Mouse (Mus musculus): ENCODE results near the gene Specc1l. TPM values are rescaled to one million over a fixed set of nuclear protein-coding genes. Genes with fewer than 3 reads are reported as not detected.

The Specc1l gene
- total RNA-seq, 4 experiments from 2014 or later, result 41.3 to 50.8 (median 42.7) TPM

DNA sequence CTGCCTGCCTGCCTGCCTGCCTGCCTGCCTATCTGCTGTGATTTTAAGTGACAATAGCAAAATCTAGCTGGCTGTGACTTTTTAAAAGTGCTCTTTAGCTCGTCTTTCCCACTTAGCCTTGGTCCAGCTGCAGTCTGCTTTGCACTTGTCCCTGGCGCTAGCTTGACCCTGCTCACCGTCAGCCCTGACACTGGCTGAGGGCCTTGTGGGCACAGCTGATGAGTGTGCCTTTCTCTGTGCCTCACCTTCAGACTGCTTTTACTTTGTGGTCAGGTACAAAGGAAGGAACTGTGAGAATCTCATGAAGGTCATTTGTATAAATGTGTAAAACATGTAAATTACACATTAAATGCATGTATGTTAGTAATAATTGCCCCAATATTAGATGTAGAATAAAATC, 12.3 kb downstream of the Specc1l start:
- no peak for DNase-seq (ENCODE audit: low spot score in 2 of 2)

DNA sequence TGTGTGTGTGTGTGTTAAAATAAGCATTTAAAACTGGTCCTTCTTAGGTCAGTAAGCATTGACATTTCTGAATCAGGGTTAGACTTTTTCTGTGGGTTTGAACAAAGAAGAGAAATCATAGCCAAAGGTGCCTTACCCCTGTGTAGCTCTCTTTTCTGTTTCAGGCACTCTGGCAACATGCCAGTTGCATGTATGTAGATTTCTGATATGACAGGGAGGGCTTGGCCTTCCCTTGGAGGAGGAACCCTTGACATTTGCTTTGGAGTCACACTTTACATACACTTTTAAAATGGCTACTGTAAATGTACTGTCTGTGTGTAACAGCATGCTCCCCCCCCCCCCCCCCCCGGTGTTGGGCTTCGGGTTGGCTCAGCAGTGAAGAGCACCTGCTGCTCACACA, 12.8 kb downstream of the Specc1l start:
- no peak for DNase-seq (ENCODE audit: low spot score in 2 of 2)

DNA sequence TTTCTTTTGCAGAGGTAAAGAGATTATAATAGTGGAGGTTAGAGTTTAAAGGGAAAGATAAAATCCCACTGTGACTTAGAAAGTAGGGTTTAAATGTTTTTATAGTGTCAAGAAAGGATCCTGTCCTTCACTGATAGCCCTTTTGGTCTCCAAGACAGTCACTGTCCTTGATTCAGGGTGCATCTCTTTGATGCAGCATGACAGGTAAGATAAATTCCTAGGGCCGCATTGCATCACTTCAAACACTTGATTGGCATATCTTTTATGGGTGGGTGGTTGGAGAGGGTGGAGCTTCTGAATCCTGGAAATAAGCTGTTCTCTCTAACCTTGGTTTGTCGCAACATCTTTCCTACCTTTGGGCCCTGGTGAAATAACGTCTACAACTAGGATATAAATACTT, 15.5 kb downstream of the Specc1l start:
- DNase-seq (ENCODE audit: low spot score in 2 of 2), result no peak

DNA sequence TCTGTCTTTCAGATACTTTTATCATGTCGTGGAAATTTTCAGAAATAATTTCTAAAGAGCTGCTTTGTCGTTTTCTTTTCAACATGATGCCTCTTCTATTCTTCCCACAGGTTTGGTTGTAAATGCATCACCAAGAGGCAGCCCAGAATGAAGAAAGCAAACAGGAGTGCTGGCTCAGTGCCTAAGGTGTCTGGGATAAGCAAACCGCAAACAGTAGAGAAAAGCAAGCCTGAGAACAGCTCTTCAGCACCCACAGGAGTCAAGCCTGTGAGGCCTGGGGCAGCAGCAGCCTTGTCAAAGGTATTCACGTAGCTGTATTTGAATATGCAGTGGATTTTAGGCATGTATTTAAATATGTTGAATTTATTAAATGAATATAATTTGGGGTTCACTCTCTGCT, 18.7 kb downstream of the Specc1l start:
- DNase-seq (ENCODE audit: low spot score in 2 of 2), result no peak

DNA sequence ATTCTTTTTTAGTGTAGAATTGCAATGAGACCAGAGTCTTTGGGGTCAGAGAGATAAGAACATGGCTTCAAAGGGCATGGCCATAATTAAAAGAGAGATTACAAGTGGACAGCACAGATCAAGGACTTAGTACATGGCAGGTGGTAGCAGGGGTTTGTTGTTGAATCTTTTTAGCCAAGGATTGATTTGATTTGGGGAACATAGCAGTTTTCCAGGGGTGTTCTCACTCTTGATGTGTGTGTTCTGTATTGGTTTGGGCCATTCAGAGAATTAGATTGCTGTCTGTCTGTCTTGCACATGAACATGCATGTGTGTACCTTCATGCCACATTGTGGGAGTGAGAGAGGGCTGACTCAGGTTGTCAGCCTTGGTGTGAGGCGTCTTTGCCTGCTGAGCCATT, 20.0 kb downstream of the Specc1l start:
- DNase-seq (ENCODE audit: low spot score in 2 of 2), result no peak

DNA sequence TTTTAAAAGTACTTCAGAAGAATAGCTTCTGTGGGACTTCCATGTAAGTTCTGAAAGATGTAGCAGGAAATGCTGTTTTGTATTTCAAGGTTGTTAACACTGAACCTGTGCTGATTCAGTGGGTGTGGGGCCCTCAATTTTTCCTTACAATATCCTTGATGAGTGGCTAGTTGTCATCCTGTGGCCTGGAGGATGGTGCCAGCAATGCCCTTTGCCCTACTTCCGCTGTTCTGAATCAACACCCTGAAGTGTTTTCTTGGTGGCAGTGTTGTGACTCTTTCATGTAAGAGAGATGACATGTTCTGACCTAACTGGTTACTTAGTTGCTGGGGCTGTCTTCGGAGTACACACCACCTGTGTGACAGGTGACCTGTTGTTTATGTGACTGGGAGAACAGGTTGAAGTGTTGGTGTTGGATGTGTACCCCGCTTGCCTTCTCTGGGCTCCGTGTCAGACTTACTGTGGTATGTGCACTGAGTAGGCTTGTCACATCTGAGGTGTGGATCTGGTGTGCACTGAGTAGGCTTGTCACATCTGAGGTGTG, 20.8 kb downstream of the Specc1l start:
- DNase-seq (ENCODE audit: low spot score in 2 of 2), result no peak

DNA sequence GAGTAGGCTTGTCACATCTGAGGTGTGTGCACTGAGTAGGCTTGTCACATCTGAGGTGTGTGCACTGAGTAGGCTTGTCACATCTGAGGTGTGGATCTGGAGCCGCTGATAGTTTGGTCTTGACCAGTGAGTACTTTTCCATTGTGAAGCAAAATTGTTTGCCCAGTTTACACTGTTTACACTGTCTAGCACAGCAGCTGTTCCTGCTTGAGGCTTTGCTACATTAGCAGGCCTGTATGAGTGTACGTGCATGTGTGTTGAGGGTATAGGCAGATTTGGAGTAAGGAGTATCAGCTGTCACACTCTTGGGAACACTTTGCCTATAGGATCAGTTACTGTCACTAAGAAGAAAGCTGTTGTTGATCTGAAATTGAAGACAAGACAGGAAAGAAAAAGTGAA, 21.6 kb downstream of the Specc1l start:
- DNase-seq (ENCODE audit: low spot score in 2 of 2), result no peak

DNA sequence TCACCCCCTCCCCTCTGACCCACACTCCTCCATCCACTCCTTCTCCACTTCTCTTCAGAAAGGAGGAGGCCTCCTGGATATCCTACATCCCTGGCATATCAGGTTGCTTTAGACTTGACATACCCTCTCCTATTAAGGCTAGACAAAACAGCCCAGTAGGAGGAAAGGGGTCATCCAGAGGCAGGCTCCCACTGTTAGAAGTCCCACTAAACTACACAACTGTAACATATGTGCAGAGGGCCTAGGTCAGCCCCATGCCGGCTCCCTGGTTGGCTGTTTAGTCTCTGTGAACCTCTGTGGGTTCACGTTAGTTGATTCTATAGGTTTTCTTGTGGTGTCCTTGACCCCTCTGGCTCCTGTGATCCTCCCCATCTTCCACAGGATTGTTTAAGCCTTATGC, 23.9 kb downstream of the Specc1l start:
- DNase-seq (ENCODE audit: low spot score in 2 of 2), result no peak

DNA sequence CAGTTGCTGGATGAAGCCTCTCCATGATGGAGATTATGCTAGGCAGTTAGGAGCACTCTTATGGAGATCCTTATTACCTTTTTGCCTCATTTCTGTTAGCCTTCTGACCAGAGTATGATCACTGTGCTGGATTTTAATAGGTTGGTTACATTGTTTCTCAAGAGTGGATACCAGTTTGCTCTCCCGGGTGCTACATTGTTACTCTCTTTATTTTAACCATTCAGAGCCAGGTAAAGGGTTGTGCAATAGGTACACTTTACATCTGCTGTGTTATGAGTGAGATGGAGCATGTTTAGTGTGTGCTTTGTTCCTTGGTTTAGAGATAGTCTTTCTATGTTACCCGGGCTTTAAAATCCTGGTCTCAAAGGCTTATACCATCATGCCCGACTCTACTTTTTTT, 24.3 kb downstream of the Specc1l start:
- DNase-seq (ENCODE audit: low spot score in 2 of 2), result no peak

DNA sequence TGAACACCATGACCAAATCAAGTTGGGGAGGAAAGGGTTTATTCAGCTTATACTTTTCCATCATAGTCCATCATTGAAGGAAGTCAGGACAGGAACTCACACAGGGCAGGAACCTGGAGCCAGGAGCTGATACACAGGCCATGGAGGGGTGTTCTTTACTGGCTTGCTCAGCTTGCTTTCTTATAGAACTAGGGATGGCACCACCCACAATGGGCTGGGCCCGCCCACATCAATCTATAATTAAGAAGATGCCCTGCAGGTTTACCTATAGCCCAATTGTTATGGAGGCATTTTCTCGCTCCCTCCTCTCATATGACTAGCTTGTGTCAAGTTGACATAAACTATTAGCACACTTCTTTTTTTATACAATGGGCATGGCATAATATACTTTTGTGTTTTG, 25.3 kb downstream of the Specc1l start:
- DNase-seq (ENCODE audit: low spot score in 2 of 2), result no peak

DNA sequence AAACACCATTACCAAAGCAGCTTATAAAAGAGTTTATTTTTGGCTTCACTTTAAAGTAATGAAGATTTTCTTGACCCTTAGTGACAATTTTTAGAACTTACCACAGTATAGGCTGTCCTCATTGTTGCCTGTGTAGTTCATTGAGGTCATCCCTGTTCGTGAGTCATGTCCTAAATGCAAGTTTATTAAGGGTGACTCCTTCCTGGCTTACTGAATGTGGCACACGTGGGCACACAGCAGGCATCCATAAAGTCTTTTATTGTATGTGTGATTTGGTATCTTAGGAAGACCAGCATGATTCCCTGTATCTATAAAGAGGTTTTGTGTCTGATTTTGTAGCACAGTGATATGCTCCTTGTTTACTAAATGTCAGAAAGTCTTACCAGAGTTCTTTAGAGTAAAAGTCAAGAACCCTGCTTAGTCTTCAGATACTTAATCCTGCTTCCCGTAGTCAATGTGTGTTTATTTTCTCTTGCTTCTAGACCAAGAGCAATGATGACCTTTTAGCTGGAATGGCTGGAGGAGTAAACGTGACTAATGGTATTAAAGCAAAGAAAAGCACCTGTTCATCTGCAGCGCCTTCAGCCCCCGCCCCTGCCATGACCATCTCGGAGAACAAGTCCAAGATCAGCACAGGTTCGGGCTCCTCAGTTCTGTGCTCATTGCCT, 28.8 kb downstream of the Specc1l start:
- no peak for DNase-seq (ENCODE audit: low spot score in 2 of 2)

DNA sequence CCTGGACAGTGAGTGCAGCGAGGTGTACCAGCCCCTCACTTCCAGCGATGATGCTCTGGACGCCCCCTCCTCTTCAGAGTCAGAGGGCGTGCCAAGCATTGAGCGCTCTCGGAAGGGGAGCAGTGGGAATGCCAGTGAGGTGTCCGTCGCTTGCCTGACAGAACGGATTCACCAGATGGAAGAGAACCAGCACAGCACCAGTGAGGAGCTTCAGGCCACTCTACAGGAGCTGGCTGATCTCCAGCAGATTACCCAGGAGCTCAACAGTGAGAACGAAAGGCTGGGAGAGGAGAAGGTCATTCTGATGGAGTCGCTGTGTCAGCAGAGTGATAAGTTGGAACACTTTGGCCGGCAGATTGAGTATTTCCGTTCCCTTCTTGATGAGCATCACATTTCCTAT, 33.9 kb downstream of the Specc1l start:
- DNase-seq (ENCODE audit: low spot score in 2 of 2), result no peak

DNA sequence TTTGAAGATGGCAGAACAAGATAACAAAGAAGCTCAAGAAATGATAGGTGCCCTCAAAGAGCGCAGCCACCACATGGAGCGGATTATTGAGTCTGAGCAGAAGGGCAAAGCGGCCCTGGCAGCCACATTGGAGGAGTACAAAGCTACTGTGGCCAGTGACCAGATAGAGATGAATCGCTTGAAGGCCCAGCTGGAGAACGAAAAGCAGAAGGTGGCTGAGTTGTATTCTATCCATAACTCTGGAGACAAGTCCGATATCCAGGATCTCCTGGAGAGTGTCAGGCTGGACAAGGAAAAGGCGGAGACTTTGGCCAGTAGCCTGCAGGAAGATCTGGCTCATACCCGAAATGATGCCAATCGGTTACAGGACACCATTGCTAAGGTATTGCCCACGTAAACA, 34.5 kb downstream of the Specc1l start:
- no peak for DNase-seq (ENCODE audit: low spot score in 2 of 2)

DNA sequence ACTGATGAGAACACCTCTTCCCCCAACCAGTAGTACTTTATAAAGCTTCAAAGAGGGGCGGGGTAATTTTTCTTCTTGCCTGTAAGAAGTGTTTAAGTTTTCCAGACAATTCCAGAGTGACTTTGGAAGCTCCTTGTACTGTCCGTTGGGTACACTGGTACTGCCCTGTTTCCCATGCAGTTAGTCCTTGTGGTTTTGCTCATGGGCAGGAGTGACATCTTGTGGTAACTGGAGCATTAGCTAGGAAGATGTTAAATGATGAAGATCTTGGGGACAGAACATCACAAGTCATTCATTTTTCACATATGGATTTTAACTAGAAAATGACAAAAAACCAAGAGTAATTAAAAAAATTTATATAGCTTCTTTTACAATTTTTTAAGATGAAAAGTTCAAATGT, 39.1 kb downstream of the Specc1l start:
- DNase-seq (ENCODE audit: low spot score in 2 of 2), result no peak

DNA sequence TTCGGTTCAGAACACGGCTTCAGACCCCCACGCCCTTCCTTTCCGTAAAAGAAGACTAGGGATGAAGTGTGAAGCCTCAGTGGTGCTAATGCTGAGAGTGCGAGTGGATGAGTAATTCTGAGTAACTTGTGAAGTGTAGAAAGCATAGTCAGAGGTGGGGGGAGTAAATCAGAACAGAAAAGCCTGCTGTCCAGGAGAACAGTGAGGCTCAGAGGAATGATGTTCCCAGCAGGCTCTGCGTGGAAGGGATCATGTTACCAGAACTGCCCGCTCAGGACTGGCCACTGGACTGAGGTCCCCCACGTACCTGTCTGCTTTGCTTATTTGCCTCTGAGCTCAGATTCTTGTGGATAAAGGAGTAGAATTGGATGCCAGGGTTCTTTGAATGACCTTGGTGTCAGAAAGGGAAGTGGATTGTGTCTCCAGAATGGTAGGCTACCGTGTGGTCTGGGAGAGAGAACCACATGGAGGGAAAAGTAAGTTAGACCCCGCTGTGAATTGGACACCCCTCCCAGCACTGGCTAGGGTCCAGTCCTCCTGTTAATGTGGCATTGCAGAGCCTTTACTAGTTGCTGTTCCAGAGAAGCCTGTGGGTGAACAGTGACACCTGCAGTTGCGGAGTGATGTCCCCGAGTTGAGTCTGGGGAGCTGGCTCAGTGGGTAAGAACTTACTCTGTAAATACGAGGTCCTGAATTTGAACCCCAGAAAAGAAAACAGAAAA, 40.6 kb downstream of the Specc1l start:
- no peak for DNase-seq (ENCODE audit: low spot score in 2 of 2)

DNA sequence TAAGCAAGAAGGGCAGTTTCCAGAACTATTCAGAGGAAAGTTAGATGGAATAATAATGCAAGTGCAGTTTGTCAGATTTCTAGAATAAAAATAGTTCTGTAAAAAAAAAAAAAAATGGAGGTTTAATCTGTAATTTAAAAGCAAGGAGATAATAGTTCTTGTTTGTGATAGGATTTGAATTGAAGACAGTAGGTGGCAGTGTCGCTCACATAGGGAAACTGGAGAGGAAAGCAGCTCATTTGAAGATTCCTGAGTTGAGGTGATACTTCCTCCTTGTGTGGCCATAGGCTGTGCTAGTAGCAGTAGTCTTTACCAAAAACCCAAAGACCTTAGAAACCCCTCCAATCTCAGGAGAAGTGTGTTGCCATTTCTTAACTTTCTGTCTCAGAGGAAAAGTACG, 43.2 kb downstream of the Specc1l start:
- no peak for DNase-seq (ENCODE audit: low spot score in 2 of 2)

DNA sequence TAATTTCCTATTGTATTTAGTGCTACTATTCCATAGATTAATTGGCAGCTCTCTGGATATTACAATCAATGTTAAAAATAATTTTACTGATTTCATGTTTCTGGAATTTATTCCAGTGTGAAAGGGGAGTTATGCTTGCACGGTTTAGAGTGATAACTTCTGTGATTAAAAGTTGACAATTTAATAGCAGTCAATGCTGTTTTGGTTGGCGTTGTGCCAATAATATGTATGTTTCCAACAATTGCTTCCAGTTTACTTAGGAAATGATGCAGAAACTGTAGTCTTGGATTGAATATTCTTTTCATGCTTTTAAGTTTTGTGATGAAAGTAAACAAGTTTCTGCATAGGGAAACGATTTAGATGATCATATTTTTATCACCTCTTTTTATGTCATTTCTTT, 45.5 kb downstream of the Specc1l start:
- no peak for DNase-seq (ENCODE audit: low spot score in 2 of 2)

DNA sequence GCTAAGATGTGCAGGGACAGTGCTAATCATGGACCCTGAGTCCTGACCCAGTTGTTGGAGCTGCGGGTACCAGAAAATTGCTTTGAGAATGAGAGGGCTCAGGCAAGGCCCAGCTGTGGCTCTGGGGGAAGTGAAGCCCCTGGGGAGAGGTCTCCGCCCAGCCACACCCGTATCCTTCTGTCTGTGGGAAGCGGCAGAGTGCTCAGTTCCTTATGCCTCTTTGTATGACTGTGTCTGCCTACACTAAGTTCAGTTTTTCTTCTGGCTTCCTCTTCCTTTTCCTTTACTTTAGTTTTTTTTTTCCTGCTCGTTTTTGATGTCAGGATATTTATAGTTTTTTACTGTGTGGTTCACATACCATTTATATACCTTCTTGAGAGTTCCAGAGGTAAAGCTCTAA, 46.4 kb downstream of the Specc1l start:
- no peak for DNase-seq (ENCODE audit: low spot score in 2 of 2)

DNA sequence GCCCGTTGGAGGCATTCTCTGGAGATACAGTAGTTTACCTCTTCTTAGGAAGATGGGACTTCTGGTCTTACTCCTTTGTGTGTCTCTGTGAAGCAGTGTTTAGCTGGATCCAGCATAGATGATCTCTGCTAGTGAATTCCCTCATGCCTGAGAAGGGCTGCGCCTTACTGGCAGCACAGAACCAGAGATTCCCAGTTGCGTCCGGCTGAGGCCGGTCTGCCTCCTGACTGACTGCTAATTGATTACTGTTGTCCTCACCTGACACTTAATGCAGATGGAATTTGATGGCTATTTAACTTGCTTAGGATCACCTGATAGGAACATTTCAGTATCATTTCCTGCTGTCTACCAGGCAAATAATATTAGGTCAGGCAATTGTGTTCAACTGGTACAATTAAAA, 49.4 kb downstream of the Specc1l start:
- no peak for DNase-seq (ENCODE audit: low spot score in 2 of 2)

DNA sequence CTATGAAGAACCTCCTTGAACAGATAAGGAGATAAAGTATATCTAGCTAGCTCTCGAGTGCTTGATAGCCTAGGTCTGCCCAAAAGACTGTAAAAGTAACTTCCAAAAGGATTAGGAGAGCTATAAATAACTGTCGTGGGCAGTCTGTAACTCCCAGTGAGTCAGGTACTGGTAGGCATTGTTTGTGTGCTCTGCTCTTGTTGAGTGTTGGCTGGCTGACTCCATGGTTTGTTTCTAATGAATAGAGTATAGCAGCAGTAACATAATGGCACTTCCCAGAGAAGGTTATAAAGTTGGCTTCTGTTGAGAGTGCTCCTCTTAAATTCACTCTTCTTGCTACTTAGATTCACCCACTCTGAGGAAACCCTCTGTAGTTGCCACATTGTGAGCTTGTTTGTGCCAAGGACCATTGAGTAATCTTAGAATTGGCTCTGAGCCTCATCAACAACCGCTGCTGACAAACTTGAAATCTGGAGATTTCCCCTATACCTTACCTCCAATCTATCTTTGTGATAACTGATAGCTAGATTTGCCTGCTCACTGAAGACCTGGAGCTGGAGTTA, 53.2 kb downstream of the Specc1l start:
- DNase-seq (ENCODE audit: low spot score in 2 of 2), result no peak

DNA sequence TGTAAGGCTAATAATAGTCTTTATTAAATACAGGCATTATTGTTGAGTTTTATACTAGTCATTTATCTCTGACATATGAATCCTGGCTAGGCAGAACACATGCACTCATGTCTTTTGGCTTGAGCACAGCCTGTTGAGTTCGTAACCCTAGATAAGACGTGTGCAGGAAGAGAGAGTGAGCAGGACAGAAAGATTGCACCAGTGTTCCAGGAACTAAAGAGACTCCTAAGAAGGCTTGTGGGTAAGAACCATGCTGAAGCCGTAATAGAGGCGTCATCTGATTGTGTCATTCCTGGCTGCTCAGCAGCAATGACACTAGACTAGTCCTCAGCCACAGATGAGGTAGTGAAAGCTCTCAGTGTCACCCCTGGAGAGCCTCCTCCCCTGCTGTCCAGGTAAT, 61.1 kb downstream of the Specc1l start:
- no peak for DNase-seq (ENCODE audit: low spot score in 2 of 2)

DNA sequence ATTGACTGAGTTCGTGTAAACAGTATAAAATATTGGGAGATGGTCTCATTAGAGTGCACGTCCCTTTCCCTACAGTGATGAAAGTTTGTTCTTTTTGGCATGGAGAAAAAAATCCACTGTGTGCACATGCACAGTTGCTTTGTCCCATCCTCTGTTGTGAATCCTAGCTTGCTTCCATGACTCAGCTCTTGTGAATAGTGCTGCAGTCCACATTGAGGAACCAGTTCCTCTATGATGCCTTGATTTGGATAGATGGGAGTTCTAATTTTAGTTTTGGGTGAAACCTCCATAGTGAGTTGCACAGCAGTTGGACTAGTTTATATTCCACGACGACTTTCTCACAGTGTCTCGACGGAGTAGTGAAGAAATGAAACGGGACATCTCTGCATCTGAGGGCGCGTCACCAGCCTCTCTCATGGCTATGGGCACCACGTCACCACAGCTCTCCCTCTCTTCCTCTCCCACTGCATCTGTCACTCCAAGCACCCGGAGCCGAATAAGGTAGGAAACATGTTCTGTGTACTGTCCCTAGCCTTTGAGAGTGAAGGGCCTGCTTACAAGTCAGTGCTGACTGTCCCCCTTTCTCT, 64.6 kb downstream of the Specc1l start:
- no peak for DNase-seq (ENCODE audit: low spot score in 2 of 2)

Measured in layer of hippocampus, adult 8-10 months (tissue).